Mouse (Mus musculus) heart, embryonic 10.5 days (tissue): Measurements from ENCODE around the gene Slco1a1. TPM values are rescaled to one million over a fixed set of nuclear protein-coding genes. Genes with fewer than 3 reads are reported as not detected.
"Not testable (repeated sequence)": the region's sequence is repeated elsewhere in the genome, so short reads cannot be mapped to it uniquely, and the experiment has no call there.

Experiments used
- DNase-seq: peaks from one replicate; pipeline ENCODE4 v3.0.0-alpha.2; 2017; ENCODE audit warnings: low spot score
- H3K27ac ChIP-seq: fragments of 300-500 bp; sonication (generic); 2 replicates; pipeline ENCODE4 v1.5.1; 2016; ENCODE audit warnings: mild to moderate bottlenecking
- H3K27me3 ChIP-seq: fragments of 300-500 bp; sonication (generic); 2 replicates; pipeline ENCODE4 v1.6.1; 2016; ENCODE audit warnings: mild to moderate bottlenecking; ENCODE audit not compliant: poor library complexity, insufficient read depth, severe bottlenecking
- H3K36me3 ChIP-seq: fragments of 300-500 bp; sonication (generic); 2 replicates; pipeline ENCODE4 v1.6.1; 2016; ENCODE audit warnings: mild to moderate bottlenecking, moderate library complexity
- H3K4me1 ChIP-seq: fragments of 300-500 bp; sonication (generic); 2 replicates; pipeline ENCODE4 v1.6.1; 2016; ENCODE audit warnings: mild to moderate bottlenecking
- H3K4me3 ChIP-seq: fragments of 300-500 bp; sonication (generic); 2 replicates; pipeline ENCODE4 v1.5.1; 2016; ENCODE audit warnings: mild to moderate bottlenecking, moderate library complexity
- H3K9me3 ChIP-seq: fragments of 300-500 bp; sonication (generic); 2 replicates; pipeline ENCODE4 v1.6.1; 2016; ENCODE audit warnings: mild to moderate bottlenecking, moderate library complexity
- WGBS: fragments of 180-500 bp; shearing (Covaris S2); methylation state at CpG from one replicate; pipeline ENCODE4 v1.1.7; 2016; 5-methylcytosine and 5-hydroxymethylcytosine counted together
- polyA plus RNA-seq: library from polyadenylated mRNA; unstranded; fragments of >200 nt; fragmentation: Nextera tagmentation; extraction: Ambion mirVana; gene quantifications from 2 replicates; pipeline ENCODE4 v1.2.1, GENCODE M21; 2016

Slco1a1 gene
- polyA plus RNA-seq = not detected in 2 replicates

DNA sequence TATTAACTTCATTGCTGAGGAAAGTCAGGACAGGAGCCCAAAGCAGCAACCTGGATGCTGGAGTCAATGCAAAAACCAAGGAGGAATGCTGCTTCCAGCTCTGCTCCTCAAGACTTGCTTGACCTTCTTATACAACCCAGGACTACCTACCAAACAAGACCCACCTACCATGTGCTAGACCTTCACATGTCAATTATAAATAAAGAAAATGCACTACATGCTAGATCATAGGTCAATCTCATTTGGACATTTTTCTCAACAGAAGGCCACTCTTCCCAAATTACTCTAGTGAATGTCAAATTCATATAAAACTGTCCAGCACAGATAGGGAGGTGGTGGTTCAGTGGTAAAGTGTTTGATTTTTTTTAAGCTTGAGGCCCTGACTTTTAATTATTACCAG is at the start of gene Slco1a1:
Gene Slco1a1, minus strand, starts transcription at position 101 of the 400 bp plus-strand sequence.
- H3K9me3 ChIP-seq = no peaks in the 10 kb centered on the region
- H3K36me3 ChIP-seq = no peaks in the 10 kb centered on the region
- no peak for DNase-seq
- H3K27me3 ChIP-seq = no peaks in the 10 kb centered on the region
- no peak within 1 kb of the TSS for H3K4me3 ChIP-seq
- H3K4me1 ChIP-seq = no peaks in the 10 kb centered on the region
- H3K27ac ChIP-seq = no peak within 1 kb of the TSS

- 97% methylated on average over 6 of the region's 6 CpGs for WGBS
- Histone ChIP-seq H3K36me3 (no peaks in the 10 kb centered on the region), H3K9me3 (no peaks in the 10 kb centered on the region), H3K4me3 (no peak overlapping the region), H3K27me3 (no peaks in the 10 kb centered on the region), H3K27ac (no peak overlapping the region), H3K4me1 (no peaks in the 10 kb centered on the region)
- DNase-seq = no peak
Observed at GRCm38 (mm10) chr6:141986772-141987171, 40.0 kb upstream of the Slco1a1 start.

- no peaks in the 10 kb centered on the region for H3K27me3 ChIP-seq
- no peak overlapping the region for H3K4me3 ChIP-seq
- no peaks in the 10 kb centered on the region for H3K9me3 ChIP-seq
- no peaks in the 10 kb centered on the region for H3K4me1 ChIP-seq
- WGBS = 69% methylated on average over 3 of the region's 3 CpGs
- no peak overlapping the region for H3K27ac ChIP-seq
- DNase-seq = no peak
- H3K36me3 ChIP-seq = no peaks in the 10 kb centered on the region
Observed at GRCm38 (mm10) chr6:141984644-141985043, 37.9 kb upstream of the Slco1a1 start.

- H3K4me3 ChIP-seq = no peak overlapping the region
- H3K9me3 ChIP-seq = no peaks in the 10 kb centered on the region
- no peaks in the 10 kb centered on the region for H3K27me3 ChIP-seq
- DNase-seq = no peak
- no peaks in the 10 kb centered on the region for H3K36me3 ChIP-seq
- H3K4me1 ChIP-seq = no peaks in the 10 kb centered on the region
- 81% methylated on average over 1 of the region's 1 CpGs for WGBS
- H3K27ac ChIP-seq = no peak overlapping the region
Observed at GRCm38 (mm10) chr6:141962420-141962819, 15.7 kb upstream of the Slco1a1 start.

- DNase-seq = no peak
- no peak overlapping the region for H3K27ac ChIP-seq
- H3K27me3 ChIP-seq = no peaks in the 10 kb centered on the region
- no peaks in the 10 kb centered on the region for H3K4me1 ChIP-seq
- H3K9me3 ChIP-seq = no peaks in the 10 kb centered on the region
- WGBS = 79% methylated on average over 3 of the region's 3 CpGs
- H3K4me3 ChIP-seq = no peak overlapping the region
- no peaks in the 10 kb centered on the region for H3K36me3 ChIP-seq
Observed at GRCm38 (mm10) chr6:141961861-141962260, 15.1 kb upstream of the Slco1a1 start.

DNA sequence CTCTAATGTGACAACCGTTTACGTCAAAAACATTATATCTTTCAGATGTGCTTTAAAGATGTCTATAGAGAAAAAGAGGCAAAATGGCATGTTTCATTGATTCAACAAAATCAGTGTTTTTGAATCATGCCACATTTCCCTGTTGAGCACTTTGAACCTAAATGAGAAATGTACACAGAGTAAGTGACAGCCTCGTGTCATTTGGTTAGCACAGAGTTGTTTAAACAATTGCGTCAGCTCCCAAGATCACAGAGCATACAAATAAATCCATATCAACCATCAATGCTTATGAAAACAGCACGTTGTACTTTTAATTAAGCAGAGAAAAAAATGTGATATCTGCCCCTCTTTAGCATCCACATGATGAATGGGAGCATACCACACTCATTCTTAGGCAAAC is 13.7 kb upstream of the Slco1a1 start:
- Histone ChIP-seq H3K9me3 (no peaks in the 10 kb centered on the region), H3K27ac (no peak overlapping the region), H3K36me3 (no peaks in the 10 kb centered on the region), H3K4me1 (no peaks in the 10 kb centered on the region), H3K27me3 (no peaks in the 10 kb centered on the region), H3K4me3 (no peak overlapping the region)
- 74% methylated on average over 5 of the region's 5 CpGs for WGBS
- DNase-seq = no peak

DNA sequence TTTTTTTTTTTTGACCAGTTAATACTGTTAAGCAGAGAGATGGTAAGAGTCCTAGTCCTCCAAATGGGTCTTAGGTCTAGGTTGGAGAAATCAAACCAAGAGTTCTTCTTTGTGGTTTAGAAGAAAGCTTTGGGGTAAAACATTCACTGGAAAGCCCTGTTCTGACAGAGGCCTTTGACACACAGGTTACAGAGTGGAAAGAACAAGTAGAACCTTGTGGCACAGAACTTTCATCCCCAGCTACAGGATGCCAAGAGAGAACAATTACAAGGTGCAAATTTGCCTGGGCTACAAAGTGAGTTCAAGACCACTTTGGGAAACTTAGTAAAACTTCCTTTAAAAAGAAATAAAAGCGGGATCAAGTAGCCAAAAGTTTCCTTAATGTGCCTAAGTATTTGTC is 6.3 kb downstream of the Slco1a1 start:
- no peaks in the 10 kb centered on the region for H3K36me3 ChIP-seq
- H3K27ac ChIP-seq = no peak overlapping the region
- no peaks in the 10 kb centered on the region for H3K9me3 ChIP-seq
- no peak overlapping the region for H3K4me3 ChIP-seq
- H3K4me1 ChIP-seq = no peaks in the 10 kb centered on the region
- DNase-seq = no peak
- H3K27me3 ChIP-seq = no peaks in the 10 kb centered on the region
- 70% methylated on average over 1 of the region's 1 CpGs for WGBS

DNA sequence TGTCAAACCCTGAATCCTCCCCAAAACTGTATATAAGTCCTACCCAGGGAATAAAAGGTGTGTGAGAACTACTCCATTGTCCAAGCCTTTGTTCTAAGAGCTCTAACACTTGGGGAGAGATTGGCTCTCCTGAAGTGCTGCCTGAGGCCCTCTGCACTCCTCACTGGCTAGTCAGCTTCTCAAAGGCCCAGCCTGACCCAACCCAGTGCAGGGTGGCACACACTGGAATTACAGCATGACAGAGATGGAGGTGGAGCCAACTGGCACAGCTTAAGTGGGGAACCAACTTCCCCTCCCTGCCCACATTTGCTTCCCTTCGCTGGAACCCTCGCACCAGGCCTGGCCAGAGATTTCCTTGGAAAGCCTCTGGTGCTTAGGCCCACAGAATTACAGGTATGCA is 48.6 kb downstream of the Slco1a1 start:
- Histone ChIP-seq H3K36me3 (no peaks in the 10 kb centered on the region), H3K27ac (no peak overlapping the region), H3K4me1 (no peaks in the 10 kb centered on the region), H3K27me3 (no peaks in the 10 kb centered on the region), H3K4me3 (no peak overlapping the region), H3K9me3 (no peaks in the 10 kb centered on the region)
- 66% methylated on average over 2 of the region's 2 CpGs for WGBS
- DNase-seq = no peak

DNA sequence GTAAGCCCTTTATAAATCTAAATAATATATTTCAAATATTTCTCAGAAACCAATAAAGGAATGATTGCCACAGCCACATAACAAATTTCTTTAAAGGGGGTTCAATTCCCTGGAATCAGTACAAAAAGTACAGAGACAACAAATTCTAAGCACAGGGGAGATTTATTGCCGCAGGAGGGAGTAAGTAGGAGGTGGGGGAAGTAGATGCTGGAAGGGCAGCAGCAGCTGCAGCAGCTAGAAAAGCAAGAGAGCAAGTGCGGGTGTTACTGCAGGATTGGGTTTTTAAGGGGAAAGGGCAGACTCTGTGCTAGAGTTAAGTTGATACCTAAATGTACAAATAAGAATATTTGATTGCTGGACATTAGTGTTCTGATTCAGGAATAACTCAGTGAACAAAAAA is 57.0 kb downstream of the Slco1a1 start:
- H3K27me3 ChIP-seq = no peaks in the 10 kb centered on the region
- no peak overlapping the region for H3K4me3 ChIP-seq
- WGBS = 63% methylated on average over 2 of the region's 2 CpGs
- no peaks in the 10 kb centered on the region for H3K9me3 ChIP-seq
- H3K4me1 ChIP-seq = no peaks in the 10 kb centered on the region
- H3K27ac ChIP-seq = no peak overlapping the region
- no peak for DNase-seq
- no peaks in the 10 kb centered on the region for H3K36me3 ChIP-seq

GRCm38 (mm10) chr6:141888248-141888647 is 58.5 kb downstream of the Slco1a1 start:
- WGBS = 53% methylated on average over 2 of the region's 2 CpGs
- Histone ChIP-seq H3K4me1 (no peaks in the 10 kb centered on the region), H3K9me3 (no peaks in the 10 kb centered on the region), H3K27ac (no peak overlapping the region), H3K36me3 (no peaks in the 10 kb centered on the region), H3K27me3 (no peaks in the 10 kb centered on the region), H3K4me3 (no peak overlapping the region)
- no peak for DNase-seq

DNA sequence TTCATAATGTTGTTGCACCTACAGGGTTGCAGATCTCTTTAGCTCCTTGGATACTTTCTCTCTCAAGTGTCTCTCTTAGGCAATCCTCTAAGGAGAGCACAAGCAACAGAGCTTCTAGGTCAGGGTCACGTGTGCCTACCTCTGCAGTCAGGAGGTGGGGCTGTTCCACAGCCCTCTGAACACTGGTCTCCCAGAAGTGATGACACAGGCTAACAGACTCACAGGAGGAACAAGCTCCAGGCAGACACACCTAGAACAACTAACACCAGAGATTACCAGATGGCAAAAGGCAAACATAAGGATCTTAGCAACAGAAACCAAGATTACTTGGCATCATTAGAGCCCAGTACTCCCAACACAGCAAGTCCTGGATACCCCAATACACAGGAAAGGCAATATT is 64.2 kb downstream of the Slco1a1 start:
- H3K27ac ChIP-seq = no peak overlapping the region
- no peaks in the 10 kb centered on the region for H3K9me3 ChIP-seq
- no peak for DNase-seq
- H3K4me1 ChIP-seq = no peaks in the 10 kb centered on the region
- no peaks in the 10 kb centered on the region for H3K27me3 ChIP-seq
- 55% methylated on average over 1 of the region's 1 CpGs for WGBS
- H3K4me3 ChIP-seq = no peak overlapping the region
- H3K36me3 ChIP-seq = no peaks in the 10 kb centered on the region

GRCm38 (mm10) chr6:141875742-141876141 is 71.0 kb downstream of the Slco1a1 start:
- not testable (repeated sequence) for H3K27me3 ChIP-seq, DNase-seq, H3K4me1 ChIP-seq, H3K27ac ChIP-seq, H3K9me3 ChIP-seq, H3K4me3 ChIP-seq, H3K36me3 ChIP-seq
- 79% methylated on average over 4 of the region's 4 CpGs for whole genome bisulfite sequencing

DNA sequence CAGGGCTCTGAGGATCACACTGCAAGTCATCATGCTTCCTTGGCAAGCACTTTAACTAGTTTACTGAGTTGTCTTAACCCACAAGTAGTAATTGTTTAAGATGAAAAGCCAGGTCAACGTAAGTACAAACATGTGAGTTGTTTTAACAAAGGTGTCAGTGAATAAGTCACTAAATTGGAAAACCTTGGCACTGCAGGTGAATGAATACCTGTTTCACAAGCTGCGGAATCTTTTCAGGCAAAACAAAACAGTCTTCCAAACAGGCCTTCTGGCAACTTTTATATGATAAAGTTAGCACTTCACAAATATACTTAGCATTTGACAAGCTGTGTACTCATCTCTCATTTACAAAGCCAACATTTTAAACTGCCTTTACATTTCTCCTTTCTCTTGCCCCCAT is 75.1 kb downstream of the Slco1a1 start:
- Histone ChIP-seq H3K4me1 (no peaks in the 10 kb centered on the region), H3K9me3 (no peaks in the 10 kb centered on the region), H3K27me3 (no peaks in the 10 kb centered on the region), H3K36me3 (no peaks in the 10 kb centered on the region), H3K4me3 (no peak overlapping the region), H3K27ac (no peak overlapping the region)
- 83% methylated on average over 2 of the region's 2 CpGs for WGBS
- no peak for DNase-seq

DNA sequence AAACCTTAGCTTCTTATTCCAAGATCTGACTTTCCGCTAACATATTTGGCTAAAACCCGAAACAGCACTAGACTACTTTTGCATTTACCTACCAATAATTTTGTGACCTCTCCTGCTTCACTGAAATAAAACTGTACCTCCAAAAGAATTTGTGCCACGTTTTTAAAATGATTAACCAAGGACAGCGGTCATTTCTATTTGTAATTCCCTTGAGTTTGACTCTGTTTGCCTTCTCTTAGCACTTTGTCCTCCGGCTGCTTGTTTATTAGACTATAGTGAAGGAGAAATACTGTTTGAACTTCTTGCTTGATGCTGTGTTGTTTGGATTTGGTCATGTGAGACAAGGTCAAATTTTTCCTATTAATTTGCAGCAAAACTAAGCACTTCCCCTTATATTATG is 78.0 kb downstream of the Slco1a1 start:
- H3K4me3 ChIP-seq = no peak overlapping the region
- no peaks in the 10 kb centered on the region for H3K27me3 ChIP-seq
- H3K9me3 ChIP-seq = no peaks in the 10 kb centered on the region
- DNase-seq = no peak
- no peaks in the 10 kb centered on the region for H3K36me3 ChIP-seq
- WGBS = 79% methylated on average over 5 of the region's 5 CpGs
- no peak overlapping the region for H3K27ac ChIP-seq
- H3K4me1 ChIP-seq = no peaks in the 10 kb centered on the region
